Mouse (Mus musculus) lung, adult 18-20 months (tissue): ENCODE measurements around the gene Mob3c.

Experiments used
- DNase-seq, 2 experiments: peaks; one replicate each; pipeline ENCODE4 v3.0.0; 2022; ENCODE audit warnings: mixed read lengths in 2 of 2

Gene Mob3c

DNA sequence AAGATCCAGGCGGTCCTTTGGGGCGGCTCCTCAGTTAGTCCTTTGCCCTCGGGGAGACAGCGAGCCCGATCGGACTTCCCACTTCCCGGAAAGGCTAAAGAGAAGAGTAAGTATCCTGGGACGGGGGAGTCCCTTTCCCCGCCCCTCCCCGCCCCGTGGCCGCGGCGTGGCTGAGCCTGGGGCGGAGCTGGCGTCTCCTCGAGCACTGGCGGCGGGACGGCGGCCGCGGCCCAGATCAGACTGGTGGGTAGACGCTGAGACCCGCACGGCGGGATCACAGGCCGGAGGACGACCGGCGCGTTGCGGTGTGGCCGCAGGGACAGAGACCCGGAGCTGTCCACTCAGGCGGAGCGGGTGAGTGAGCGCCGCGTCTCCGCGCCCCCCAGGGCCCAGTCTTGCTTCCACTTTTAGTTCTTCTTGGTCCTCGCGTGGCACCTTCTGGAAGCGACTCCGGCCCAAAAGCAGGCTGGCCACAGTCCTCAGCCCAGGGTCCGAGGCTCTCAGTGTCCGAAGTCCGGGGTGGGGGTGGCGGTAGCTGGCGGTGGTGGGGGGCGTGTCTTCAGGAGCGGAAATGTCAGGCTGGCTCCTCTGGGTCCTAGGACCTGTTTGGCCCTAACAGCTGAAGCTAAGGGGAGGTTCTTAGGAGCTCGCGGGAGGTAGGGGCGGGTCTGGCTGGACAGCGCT lies at the start of gene Mob3c:
Mob3c (plus strand) TSS at position 205 of the 684 bp plus-strand sequence.
- peak; percentile 87 to 90 for DNase-seq

DNA sequence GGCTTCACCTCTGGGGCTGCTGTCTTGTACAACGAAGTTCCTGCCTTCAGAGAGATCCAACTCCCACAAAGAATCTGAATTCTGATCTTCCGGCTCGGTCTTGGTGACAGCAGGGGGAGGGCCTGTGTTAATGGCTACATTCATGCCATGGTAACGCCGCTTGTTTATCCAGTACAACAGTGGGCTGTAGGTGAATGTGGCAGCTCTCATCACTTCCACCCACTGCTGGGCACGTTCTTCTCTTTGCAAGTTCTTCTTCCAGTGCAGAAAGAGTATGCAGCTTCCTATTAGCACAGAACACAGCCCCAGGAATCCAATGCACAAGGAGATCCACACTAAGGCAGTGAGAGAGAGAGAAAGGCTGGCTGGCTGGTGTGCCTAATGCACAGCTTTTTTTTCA lies 47.6 kb upstream of the Mob3c start:
- DNase-seq: no peak

DNA sequence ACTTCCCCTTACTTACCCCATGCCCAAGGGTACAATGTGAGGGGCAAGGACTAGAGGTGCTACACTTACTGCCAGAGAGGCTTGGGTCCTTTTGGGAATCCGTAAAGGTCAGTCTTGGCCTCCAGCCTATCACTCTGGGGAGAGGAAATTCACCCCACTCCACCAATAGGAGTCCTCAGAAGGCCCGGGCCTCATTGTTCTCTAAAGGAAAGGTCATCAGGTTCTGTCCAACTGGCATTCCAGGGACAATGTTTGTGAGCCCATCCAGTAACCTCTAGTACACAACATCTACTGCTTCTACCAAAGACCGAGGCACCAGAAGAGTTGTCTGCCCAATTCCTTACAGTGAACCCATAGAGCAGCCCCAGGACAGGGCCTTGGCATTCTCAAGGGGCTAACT lies 47.0 kb upstream of the Mob3c start, which contains the start of gene Tex38:
Tex38 (minus strand) TSS at position 101 of the 400 bp plus-strand sequence.
- no peak for DNase-seq

DNA sequence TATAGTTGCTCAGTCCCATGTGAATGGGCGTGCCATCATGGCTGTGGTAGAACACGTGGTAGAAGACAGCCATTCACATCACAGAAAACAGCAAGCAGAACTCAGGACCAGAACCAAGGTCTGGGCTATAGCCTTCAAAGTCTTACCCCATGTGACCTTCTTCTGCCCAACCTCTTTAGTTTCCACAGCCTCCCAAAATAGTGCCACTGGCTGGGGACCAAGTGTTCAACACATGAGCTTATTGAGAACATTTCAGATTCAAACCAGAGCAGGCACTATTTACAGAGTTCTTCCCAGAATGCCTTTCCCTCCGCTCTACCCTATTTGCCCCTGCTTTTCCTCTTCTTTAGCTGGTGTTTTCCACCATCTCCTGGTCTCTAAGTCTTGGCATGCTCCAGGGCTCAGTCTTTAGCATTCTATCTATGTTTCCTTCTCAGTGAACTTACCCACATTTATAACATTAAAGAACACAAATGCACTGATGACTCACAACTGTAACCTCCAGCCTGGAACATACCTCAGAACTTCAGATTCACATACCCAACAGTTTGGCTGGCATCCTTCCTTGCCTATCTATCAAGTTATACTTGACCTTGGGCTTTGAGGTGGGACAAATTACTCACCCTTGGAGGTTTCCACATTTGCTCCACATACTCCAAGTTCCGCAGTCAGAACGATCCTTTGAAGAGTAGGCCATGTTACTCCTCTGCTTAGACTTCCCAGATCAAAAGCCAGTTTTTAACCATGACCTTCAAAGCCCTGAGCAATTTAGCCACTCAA lies 45.7 kb upstream of the Mob3c start:
- DNase-seq: no peak

DNA sequence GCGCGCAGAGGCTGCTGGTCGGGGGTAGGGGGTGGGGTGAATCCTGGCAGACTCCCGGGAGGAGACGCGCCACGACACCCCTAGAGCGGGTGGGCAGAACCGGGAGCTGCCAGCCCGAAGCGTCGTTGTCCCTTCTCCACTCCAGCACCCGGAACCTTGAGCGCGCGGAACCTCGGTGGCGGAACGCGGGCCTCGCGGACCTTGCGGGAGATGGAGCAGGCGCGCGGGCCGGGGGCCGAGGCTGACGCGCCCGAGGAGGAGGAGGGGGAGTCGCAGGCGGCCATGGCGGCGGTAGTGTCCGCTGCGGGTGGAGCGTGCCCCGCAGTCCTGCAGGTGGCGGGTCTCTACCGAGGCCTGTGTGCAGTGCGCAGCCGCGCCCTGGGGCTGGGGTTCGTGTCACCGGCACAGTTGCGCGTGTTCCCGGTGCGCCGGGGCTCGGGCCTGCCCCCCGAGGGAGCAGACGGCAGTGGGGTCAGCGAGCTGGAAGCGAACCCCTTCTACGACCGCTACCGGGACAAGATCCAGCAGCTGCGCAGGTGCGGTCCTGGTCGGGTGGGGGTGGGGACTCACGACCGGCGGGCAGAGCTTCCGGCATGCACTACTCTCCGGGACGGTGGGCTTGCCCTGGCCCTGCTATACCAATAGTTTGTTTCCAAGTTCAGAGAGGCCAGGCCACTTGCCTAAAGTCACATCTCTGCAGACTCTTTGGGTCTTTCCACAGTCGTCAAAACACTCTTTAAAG lies 43.0 kb upstream of the Mob3c start, which contains the start of gene Atpaf1:
Atpaf1 (plus strand) TSS at position 44 of the 742 bp plus-strand sequence.
- DNase-seq: peak; percentile 68

DNA sequence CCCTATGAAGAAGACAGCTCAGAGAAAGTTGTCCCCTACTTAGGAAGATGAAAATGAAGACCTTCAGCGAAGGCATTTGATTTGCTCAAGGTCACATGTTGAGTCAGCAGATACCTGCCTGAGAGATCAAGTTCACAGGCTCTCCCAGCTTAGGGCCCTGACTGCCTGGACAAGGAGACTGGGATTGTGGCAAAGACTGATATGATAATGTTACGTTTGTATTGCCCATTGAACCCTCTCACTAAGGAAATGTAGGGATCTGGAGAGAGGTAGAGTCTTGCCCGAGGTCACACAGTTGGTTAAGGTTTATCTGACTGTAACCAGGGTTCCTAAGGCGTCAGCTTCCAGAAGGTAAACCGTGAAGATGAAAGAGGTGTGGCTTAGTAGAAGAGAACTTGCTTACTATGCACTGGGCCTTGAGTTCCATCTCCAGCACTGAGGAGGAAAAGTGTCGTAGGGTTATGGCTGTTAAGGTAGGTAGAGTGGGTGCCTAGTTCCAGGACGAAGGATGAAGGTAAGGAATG lies 42.3 kb upstream of the Mob3c start:
- no peak for DNase-seq

DNA sequence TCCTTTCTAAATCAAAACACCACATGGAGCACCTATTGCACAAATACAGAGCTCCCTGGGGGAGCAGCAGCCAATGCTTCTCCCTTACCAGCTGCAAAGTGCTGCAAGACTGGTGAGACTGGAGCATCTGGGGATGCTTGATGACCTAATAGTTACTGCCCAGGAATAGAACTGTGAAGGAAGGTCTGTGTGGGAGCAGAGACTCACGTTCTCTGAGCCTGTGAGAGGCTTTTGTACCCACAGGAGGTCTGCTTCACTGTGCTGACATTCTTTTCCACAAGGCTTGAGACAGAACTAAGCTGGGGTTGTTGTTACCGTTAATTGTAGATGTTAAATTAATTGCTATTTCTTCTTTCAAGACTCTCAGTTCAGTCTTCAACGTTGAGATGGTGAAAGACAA lies 37.0 kb upstream of the Mob3c start:
- no peak for DNase-seq

DNA sequence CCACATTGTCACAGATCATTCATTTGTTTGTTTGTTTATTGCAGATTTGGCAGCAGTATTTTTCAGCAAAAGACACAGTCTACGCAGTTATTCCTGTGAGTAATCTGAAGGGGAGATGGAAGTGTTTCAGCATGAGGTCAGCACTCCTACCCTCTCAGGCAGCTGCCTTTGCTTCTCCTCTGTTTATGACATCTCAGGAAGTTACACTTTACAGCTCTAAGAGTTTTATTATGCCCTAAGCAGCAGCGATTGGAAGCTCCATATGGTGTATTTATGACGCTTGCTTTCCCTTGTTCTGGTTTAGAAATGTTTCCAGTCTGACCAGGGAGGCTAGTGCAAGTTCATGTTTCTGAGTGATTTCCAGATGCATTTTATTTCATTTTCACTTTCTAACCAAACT lies 32.5 kb upstream of the Mob3c start:
- no peak for DNase-seq

DNA sequence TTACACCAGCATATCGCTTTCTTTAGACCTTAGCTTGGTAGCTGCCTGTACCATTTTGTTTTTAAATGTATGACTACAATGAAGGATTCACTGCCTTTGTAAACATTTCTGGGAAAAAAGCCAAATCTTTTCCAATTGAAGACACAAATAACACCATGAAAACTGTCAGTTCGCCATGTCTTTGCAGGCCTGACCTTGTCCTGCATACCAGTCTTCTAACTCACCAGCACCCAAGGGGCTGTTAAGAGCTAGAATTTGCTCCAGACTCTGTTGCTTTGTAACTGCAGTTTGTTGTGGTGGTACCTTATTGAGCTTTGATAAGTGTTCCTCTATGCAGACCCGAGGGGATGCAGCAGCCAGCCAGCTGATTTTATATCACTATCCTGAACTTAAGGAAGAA lies 27.9 kb upstream of the Mob3c start:
- no peak for DNase-seq

DNA sequence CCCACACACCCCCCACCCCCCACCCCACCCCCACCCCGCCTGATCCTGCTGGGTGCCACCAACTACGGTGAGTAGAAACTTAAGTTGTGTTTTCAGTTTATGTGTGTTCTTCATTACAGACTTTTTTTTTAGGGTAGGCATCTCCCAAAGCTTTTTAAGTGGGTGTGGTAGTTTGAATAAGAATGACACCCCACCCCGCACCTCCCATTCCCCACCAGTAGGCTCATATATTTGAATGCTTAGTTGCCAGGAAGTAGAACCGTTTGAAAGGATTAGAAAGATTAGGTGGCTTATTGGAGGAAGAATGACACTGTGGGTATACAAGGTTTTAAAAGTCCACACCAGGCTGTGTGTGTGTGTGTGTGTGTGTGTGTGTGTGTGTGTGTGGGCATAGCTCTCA lies 15.6 kb upstream of the Mob3c start:
- no peak for DNase-seq

DNA sequence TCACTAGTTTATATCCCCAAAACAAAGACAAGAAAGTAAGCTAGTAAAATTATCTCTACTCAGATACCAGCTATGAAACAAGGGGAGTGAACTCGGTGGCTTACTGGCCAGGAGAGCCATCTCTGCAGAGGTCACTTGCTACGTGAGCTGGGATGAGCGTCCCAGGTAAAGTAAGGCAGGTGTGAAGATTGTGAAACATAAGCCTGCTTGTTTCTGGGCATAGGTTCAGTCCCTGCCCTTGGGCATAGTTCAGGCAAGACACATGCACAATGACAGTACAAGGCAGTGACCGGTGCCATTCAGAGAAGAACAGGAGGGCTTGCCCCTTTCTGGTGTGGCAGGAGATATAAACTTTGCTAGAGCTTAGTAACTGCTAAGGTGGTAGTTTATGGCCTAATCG lies 12.3 kb upstream of the Mob3c start:
- no peak for DNase-seq

DNA sequence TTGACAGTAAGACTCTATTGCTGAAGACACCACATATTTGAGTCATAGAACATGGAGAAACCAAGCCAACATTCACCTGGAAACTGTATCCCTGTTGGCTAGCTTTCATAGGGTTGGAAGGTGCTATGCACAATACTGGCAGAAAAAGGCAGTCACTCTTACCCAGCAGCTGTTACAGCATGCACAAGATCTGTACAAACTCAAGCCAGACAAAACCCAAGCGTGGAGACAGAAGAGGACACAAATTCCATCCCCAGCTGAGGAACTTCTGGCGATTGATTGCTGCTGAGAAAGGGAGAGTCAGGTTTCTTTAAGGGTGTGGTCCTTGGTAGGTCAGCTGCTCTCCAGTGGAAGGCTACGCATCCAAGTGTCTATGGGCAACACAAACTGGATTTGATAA lies 7.7 kb upstream of the Mob3c start:
- no peak for DNase-seq

DNA sequence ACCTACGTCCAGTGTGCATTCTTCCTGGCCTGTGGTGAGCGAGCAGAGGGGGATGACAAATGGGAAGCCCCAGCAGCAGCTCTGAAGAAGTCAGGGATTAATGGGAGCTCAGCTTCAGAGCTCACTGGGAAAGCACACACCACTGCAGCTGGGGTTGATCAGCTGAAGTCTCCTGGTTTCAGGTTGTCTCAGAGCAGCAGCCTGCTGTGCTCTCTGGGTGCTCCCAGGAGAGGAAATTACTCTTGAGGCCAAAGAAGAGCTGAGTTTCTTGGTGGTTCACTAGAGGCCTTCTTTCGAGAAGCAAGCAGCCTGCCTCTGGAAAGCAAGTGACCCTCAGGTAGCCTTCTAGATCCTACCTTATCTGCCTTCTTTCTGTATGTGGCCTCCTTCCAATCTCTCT lies 6.9 kb upstream of the Mob3c start:
- DNase-seq: no peak

DNA sequence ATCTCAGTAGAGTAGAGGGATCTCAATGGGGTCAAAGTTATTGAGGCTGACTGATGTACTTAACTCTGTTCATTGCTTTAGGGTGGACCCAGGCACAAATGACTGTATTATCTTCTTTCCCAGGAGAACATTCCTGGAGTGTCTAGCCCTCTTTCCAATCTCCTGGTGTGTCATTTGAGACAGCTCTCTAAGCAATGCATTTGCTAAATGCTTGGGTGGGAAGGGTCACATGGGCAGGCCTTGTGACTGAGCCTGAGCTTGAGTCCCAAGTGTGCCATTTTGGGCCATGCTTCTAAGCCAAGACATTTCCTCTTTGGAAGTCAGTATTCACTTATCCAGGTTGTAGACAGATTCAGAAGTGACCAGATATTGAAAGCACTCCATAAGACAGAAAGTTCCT lies 6.5 kb upstream of the Mob3c start:
- DNase-seq: no peak

DNA sequence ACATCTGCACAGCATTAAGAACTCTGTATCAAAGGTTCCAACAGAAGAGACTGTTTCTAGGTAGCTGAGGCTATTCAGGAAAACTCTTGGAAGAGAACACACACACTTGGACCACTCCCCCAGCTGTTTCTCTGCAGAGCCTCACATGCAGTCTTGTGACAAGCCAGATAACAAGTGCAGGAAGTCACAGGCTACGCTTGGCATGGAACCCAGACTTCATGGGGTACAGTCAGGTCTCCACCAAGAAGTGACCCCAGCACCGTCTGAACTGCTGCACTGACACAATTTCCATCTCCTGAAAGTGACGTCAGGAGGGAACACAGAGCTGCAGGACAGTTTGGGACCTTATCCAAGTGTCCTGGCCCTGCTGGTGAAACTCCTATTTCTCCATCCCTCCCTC lies 6.0 kb upstream of the Mob3c start:
- peak; percentile 54 to 72 for DNase-seq

DNA sequence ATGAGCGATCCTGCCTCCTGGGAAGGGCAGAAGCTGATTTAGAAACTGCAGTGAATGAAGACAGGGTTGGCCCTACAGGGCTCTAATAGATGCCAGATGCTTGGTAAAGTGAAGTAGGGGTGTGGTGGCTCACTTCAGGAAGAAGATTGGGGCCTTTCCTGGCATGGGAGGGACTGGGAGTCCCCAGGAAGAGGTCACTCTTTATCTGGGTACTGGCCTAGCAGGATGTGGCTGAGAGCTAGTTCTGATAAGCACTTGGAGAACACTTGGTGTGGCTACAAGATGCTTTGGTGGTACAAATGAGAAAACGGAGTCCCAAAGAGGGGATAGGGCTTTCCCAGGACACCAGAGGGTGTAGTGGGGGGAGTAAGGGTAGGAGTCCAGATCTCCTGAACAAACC lies 3.7 kb upstream of the Mob3c start:
- peak; percentile 27 to 53 for DNase-seq

DNA sequence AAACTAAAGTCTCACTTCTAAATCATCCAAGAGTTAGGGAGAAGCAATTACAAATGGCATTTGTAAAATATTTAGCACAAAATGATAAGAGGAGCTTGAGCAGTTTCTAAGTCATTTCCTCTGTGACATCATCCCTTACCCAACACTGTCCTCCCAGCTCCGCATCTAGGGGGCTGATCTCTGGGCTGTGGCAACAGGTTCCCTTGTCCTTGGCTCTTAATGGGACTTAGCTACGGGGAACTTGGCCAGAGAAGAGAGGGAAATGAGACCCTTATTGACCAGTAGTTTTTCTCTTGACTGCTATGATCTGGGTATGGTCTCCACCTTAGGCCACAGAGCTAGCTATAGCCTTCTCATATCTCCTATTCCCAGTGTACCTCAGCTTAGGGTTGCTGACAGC lies 2.6 kb upstream of the Mob3c start:
- no peak for DNase-seq

DNA sequence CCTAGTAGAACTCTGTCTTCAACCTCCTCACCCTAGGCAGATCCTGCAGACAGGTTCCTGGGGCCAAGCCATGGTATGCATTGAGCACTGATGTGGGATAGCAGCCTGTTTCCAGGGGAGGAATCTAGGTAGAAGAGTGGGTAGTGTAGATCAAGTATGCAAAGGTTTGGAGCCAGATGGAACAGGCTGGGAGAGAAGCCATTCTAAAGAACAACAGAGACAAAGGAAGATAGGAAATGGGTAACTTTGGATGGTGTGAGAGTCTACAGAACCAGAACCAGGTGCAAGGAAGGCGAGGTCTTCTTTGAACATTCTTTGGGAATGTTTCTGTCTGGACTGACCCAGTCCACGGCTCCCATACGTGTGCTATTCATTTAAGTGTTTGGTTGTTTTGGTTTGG lies 826 bp upstream of the Mob3c start:
- DNase-seq: no peak

DNA sequence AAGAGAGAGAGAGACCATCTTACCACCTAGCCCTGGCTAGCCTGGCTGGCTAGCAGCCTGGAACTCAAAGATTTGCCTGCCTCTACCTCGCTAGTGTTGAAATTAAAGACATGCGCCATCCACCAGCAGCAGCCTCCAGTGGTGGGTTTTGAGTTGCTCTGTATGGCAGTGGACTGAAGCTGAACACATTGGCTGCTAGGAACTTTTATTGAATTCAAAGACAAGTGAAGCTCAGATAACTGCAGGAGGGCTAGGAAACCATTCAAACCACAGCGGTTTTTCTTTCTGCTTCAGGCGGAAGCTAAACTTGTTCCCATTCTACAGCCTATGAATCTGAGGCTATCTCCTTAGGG lies 381 bp upstream of the Mob3c start:
- no peak for DNase-seq

DNA sequence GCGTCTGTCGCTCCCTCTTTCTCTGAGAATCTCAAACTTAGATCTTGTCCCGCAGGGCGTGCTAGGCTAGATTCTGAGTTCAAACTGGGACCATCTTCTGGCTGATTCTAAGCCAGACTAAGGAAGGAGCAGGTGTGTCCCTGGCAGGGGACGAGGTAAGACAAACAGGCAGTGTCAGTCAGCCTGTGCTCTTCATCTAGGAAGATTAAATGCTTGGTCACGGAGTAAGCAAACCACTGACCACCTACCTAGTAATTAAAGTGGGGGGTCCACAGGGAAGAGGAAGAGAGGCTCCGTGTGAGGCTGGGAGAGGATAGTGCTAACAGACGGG lies 645 bp downstream of the Mob3c start:
- DNase-seq: no peak

DNA sequence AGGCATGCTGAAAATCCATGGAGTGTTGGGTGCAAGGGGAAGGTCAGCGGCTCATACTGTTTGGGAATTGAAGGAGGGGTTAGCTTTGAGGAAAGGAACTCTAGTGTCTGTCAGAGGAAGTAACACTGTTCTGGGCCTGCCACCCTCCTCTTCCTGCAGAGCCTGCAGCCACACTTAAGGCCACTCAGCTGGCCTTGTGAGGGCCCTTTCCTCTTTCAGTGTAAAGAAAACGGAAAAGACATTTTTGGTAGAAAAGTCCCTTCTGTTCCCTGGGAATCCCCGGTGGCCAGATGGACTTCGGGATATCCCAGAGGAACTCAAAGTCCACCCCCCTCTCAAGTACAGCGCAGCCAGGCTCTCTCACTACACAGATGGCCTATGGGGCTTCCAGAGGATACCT lies 2.6 kb downstream of the Mob3c start:
- DNase-seq: peak in 1 of 2 experiments; percentile 7

DNA sequence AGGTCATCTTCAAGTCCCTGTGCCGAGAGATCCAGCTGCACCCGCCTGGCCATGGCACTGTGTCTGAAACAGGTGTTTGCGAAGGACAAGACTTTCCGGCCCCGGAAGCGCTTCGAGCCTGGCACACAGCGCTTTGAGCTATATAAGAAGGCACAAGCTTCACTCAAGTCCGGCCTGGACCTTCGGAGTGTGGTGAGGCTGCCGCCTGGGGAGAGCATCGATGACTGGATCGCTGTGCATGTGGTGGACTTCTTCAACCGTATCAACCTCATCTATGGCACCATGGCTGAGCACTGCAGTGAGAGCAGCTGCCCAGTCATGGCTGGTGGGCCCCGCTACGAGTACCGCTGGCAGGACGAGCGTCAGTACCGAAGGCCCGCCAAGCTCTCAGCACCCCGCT lies 3.3 kb downstream of the Mob3c start:
- no peak for DNase-seq

DNA sequence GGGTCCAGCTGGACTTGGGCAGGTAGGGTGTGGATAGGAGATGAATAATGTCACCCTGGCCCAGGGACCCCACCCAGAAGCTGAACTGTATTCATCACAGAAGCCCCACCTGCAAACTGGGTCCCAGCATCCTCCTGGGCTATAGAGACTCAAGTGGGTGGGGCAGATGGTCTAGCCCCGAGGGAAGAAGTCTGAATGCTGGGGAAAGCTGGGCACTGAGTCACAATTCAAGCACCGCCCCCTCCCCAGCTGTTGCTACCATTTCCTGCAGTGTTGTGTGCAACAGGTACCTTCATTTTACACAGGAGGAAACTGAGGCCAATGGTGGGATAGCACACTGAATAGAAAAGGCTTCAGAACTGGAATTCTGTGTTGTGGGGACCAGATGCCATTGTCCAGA lies 4.1 kb downstream of the Mob3c start:
- no peak for DNase-seq

DNA sequence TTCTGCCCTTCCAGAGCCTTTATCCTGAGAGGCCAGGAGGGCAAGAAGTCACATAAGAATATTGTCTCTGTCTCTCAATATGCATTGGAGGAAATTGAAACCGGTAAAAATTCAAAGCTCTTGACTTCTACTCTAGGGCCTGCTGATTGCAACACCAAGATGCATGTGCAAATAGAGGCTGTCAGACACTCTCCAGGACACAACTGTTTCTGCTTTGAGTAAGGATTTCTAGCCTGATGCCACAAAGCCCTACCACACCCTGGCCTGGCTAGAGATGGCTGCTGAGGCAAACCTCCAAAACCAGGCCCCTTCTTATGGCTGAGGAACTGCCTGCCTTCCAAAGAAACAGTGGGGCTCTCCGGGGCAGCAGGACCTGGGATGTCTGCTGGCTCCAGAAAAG lies 7.7 kb downstream of the Mob3c start:
- peak; percentile 29 to 55 for DNase-seq
